Mouse (Mus musculus) B cell, adult 2 months (primary cell): ENCODE measurements around the gene Golga4.

Experiments
- DNase-seq, 2 experiments: peaks; one replicate each; pipeline ENCODE4 v3.0.0; 2022

Golga4 gene

GRCm38 (mm10) chr9:118491195-118491594 lies 14.9 kb upstream of the Golga4 start:
- DNase-seq: no peak

- no peak for DNase-seq
Measured at GRCm38 (mm10) chr9:118492932-118493698, 13.0 kb upstream of the Golga4 start.

- no peak for DNase-seq
Measured at GRCm38 (mm10) chr9:118494106-118494505, 12.0 kb upstream of the Golga4 start.

GRCm38 (mm10) chr9:118495933-118496332 lies 10.1 kb upstream of the Golga4 start:
- DNase-seq: no peak

GRCm38 (mm10) chr9:118496952-118497351 lies 9.1 kb upstream of the Golga4 start:
- no peak for DNase-seq

- no peak for DNase-seq
Measured at GRCm38 (mm10) chr9:118498061-118498460, 8.0 kb upstream of the Golga4 start.

- DNase-seq: no peak
Measured at GRCm38 (mm10) chr9:118500963-118501362, 5.1 kb upstream of the Golga4 start.

- DNase-seq: no peak
Measured at GRCm38 (mm10) chr9:118504656-118505055, 1.4 kb upstream of the Golga4 start.

- DNase-seq: peak; percentile 49 to 50
Measured at GRCm38 (mm10) chr9:118506404-118507231, 551 bp downstream of the Golga4 start.

- DNase-seq: no peak
Measured at GRCm38 (mm10) chr9:118507552-118507951, 1.5 kb downstream of the Golga4 start.

GRCm38 (mm10) chr9:118508601-118509000 lies 2.5 kb downstream of the Golga4 start:
- DNase-seq: no peak

GRCm38 (mm10) chr9:118510941-118511690 lies 5.0 kb downstream of the Golga4 start:
- DNase-seq: no peak

- peak; percentile 45 to 58 for DNase-seq
Measured at GRCm38 (mm10) chr9:118512681-118513233, 6.7 kb downstream of the Golga4 start.

GRCm38 (mm10) chr9:118515476-118515875 lies 9.4 kb downstream of the Golga4 start:
- no peak for DNase-seq

GRCm38 (mm10) chr9:118516162-118516561 lies 10.1 kb downstream of the Golga4 start:
- DNase-seq: no peak

- no peak for DNase-seq
Measured at GRCm38 (mm10) chr9:118517619-118518018, 11.6 kb downstream of the Golga4 start.

- DNase-seq: no peak
Measured at GRCm38 (mm10) chr9:118519101-118519500, 13.0 kb downstream of the Golga4 start.

GRCm38 (mm10) chr9:118520011-118520410 lies 13.9 kb downstream of the Golga4 start:
- no peak for DNase-seq

GRCm38 (mm10) chr9:118520858-118521257 lies 14.8 kb downstream of the Golga4 start:
- no peak for DNase-seq

- DNase-seq: no peak
Measured at GRCm38 (mm10) chr9:118521659-118522058, 15.6 kb downstream of the Golga4 start.

GRCm38 (mm10) chr9:118523738-118524137 lies 17.7 kb downstream of the Golga4 start:
- DNase-seq: no peak

- no peak for DNase-seq
Measured at GRCm38 (mm10) chr9:118527056-118527455, 21.0 kb downstream of the Golga4 start.

GRCm38 (mm10) chr9:118529783-118530182 lies 23.7 kb downstream of the Golga4 start:
- DNase-seq: no peak
